Mouse (Mus musculus) forebrain, embryonic 14.5 days (tissue): ENCODE measurements at regions not wholly inside any gene's neighbourhood (a gene's known extent, or its start where the extent isn't known, plus 50 kb on each side); places are given as distances from the start of the nearest gene placed in this dataset.

Experiments used
- ATAC-seq: fragments of 200-750 bp; cut with Nextera tagmentation; 2 replicates; pipeline ENCODE4 v1.8.0; 2017; ENCODE audit warnings: mild to moderate bottlenecking, moderate library complexity
- DNase-seq: peaks from one replicate; pipeline ENCODE4 v3.0.0-alpha.2; 2015; ENCODE audit warnings: low spot score
- H3K27ac ChIP-seq: fragments of 300-500 bp; sonication (generic); 2 replicates; pipeline ENCODE4 v1.5.1; 2014; ENCODE audit warnings: low read depth, mild to moderate bottlenecking, control low read depth, low read length, moderate library complexity
- H3K27me3 ChIP-seq: fragments of 300-500 bp; sonication (generic); replicated peaks from 2 replicates; pipeline ENCODE4 v1.6.1; 2014; ENCODE audit warnings: low read length, control low read depth, mixed read lengths; ENCODE audit not compliant: control insufficient read depth, insufficient read depth
- H3K36me3 ChIP-seq: fragments of 300-500 bp; sonication (generic); 2 replicates; pipeline ENCODE4 v1.6.1; 2014; ENCODE audit warnings: low read length, control low read depth; ENCODE audit not compliant: control insufficient read depth, insufficient read depth
- H3K4me1 ChIP-seq: fragments of 300-500 bp; sonication (generic); 2 replicates; pipeline ENCODE4 v1.6.1; 2014; ENCODE audit warnings: antibody characterized with exemption, low read length, control low read depth; ENCODE audit not compliant: control insufficient read depth, insufficient read depth
- H3K4me2 ChIP-seq: fragments of 300-500 bp; sonication (generic); 2 replicates; pipeline ENCODE4 v1.6.1; 2014; ENCODE audit warnings: mild to moderate bottlenecking, control low read depth, low read length
- H3K4me3 ChIP-seq: fragments of 300-500 bp; sonication (generic); 2 replicates; pipeline ENCODE4 v1.5.1; 2014; ENCODE audit warnings: low read depth, low read length, control low read depth
- H3K9ac ChIP-seq: fragments of 300-500 bp; sonication (generic); 2 replicates; pipeline ENCODE4 v1.6.1; 2014; ENCODE audit warnings: mild to moderate bottlenecking, low read length, control low read depth, moderate library complexity
- H3K9me3 ChIP-seq: fragments of 300-500 bp; sonication (generic); replicated peaks from 2 replicates; pipeline ENCODE4 v1.6.1; 2016; ENCODE audit warnings: low read length, control low read depth, mixed read lengths; ENCODE audit not compliant: control insufficient read depth
- WGBS: fragments of 180-500 bp; shearing (Covaris S2); extraction: QIAGEN DNeasy Blood & Tissue Kit; methylation state at CpG from one replicate; pipeline ENCODE4 v1.1.7; 2014; 5-methylcytosine and 5-hydroxymethylcytosine counted together

- ATAC-seq (no peak), DNase-seq (no peak)
- H3K36me3 ChIP-seq: no peaks in the 10 kb centered on the region
- H3K4me3 ChIP-seq: no peak overlapping the region
- H3K9ac ChIP-seq: no peak overlapping the region
- H3K4me2 ChIP-seq: no peak overlapping the region
- 87% methylated on average over 1 of the region's 1 CpGs for WGBS
- no peak overlapping the region for H3K27ac ChIP-seq
- H3K27me3 ChIP-seq: no peaks in the 10 kb centered on the region
- no peaks in the 10 kb centered on the region for H3K4me1 ChIP-seq
- H3K9me3 ChIP-seq: no peaks in the 10 kb centered on the region
Measured at GRCm38 (mm10) chr5:95864252-95864651, 88.5 kb downstream of the E330014E10Rik start.

DNA sequence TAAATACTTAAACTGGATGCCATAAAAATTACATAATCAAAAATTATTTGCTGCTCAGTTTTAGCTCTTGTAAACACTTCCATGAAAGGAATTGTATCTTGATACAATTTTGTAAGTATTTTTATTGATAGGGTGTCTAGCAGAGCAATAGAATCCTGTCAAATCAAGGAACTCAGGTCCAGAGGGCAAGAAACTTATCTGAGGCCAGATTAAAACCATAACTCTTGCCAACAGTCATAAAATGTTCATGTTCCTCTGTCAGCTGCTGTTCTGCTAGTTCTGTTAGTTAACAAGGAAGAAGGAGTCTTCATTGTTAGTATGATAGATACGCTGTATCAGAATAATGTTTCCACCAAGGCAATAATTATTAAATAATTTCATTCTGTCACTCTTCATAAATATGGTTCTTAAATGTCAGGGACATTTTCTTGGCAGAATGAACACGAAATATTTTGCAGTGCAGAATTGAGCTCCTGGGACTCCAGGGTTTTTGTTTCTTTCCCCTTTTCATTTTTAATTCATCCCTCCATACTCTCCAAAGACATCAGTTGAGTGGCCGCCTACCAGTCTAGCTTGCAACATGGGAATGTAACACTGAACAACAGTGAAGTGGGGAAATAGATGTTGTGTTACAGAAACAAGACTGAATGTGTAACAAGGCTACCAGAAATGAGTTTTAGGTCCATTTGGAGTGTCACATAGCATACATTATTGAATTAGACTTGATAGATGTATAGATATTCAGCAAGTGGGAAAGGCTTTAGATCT lies 89.1 kb downstream of the E330014E10Rik start:
- Histone ChIP-seq H3K4me3 (no peak overlapping the region), H3K27ac (no peak overlapping the region), H3K27me3 (no peaks in the 10 kb centered on the region), H3K9ac (no peak overlapping the region), H3K36me3 (no peaks in the 10 kb centered on the region), H3K4me1 (no peaks in the 10 kb centered on the region), H3K9me3 (no peaks in the 10 kb centered on the region), H3K4me2 (no peak overlapping the region)
- WGBS: 67% methylated on average over 3 of the region's 3 CpGs
- no peak for ATAC-seq
- DNase-seq: no peak

DNA sequence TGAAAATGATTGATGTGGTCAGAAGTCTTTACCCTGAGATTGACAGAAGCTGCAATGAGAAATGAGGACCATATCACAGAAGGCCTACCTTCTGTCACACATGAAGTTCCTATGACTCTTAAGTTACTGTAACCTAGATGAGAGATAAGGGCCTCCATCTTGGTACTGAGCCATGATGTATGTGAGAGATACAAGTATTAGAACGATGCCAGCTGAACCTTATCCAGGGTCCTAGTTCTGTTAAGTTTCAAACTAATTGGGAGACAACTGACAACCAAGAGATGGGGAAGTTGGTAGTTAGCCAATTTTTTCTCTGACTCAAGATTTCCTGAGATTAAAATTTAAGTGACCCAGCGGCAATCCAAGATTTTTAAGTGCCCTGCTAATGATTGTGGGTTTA lies 89.7 kb downstream of the E330014E10Rik start:
- ATAC-seq (no peak), DNase-seq (no peak)
- Histone ChIP-seq H3K4me1 (no peaks in the 10 kb centered on the region), H3K36me3 (no peaks in the 10 kb centered on the region), H3K9ac (no peak overlapping the region), H3K9me3 (no peaks in the 10 kb centered on the region), H3K4me2 (no peak overlapping the region), H3K27me3 (no peaks in the 10 kb centered on the region), H3K4me3 (no peak overlapping the region), H3K27ac (no peak overlapping the region)
- WGBS: 86% methylated on average over 2 of the region's 2 CpGs

DNA sequence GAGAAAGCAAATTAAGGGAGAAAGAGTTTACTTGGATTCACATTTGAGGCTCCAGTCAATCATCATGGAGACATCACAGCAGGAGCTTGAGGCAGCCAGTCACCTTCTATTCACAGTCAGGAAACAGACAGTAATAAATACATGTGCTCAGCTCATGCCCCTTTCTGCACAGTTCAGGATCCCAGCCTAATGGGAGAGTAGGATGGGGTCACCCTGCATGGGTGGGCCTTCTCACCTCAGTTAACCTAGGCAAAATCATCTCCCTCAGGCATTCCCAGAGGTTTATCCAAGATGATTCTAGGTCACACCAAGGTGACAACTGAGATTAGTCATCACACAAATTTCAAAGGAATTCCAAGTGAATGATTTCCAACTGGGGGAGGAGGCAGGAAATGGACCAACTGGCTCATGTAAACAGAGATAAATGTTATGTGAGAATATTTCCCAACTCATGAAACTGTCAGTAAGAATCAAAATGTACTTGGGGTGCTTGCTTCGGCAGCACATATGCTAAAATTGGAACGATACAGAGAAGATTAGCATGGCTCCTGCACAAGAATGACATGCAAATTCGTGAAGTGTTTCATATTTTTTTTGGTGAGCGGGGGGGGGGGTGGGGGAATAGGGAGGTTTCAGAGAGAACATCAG lies 89.8 kb upstream of the Cxcl13 start:
- Histone ChIP-seq H3K9ac (no peak overlapping the region), H3K4me1 (no peaks in the 10 kb centered on the region), H3K27me3 (no peaks in the 10 kb centered on the region), H3K27ac (no peak overlapping the region), H3K4me3 (no peak overlapping the region), H3K36me3 (no peaks in the 10 kb centered on the region), H3K9me3 (no peaks in the 10 kb centered on the region), H3K4me2 (no peak overlapping the region)
- WGBS: 87% methylated on average over 4 of the region's 4 CpGs
- no peak for ATAC-seq
- DNase-seq: no peak

- H3K27me3 ChIP-seq: no peaks in the 10 kb centered on the region
- no peak overlapping the region for H3K27ac ChIP-seq
- ATAC-seq: no peak
- no peak overlapping the region for H3K4me2 ChIP-seq
- H3K4me3 ChIP-seq: no peak overlapping the region
- H3K36me3 ChIP-seq: no peaks in the 10 kb centered on the region
- no peaks in the 10 kb centered on the region for H3K4me1 ChIP-seq
- no peak overlapping the region for H3K9ac ChIP-seq
- no peak for DNase-seq
- WGBS: 61% methylated on average over 3 of the region's 3 CpGs
- H3K9me3 ChIP-seq: no peaks in the 10 kb centered on the region
Measured at GRCm38 (mm10) chr5:95870336-95870845, 86.4 kb upstream of the Cxcl13 start.

DNA sequence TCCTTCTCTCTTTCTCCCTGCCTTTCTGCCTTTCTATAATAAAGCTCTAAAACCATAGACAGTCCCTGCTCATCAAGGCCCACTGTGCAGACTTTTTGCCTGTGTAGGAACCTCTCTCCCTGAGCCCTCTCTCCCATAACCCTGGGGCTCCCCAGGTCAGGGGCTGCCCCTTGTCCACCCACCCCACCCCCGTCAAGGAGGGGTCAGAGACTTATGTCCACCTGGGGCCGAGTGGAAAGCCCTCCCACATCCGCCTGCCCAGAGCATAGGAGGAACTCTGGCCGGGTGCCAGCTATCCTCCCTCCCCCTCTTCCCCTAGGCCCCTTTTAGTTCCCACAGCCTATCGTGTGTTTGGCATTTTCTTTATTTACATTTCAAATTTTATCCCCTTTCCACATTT lies 81.8 kb upstream of the Cxcl13 start:
- H3K27ac ChIP-seq: no peak overlapping the region
- no peak for ATAC-seq
- H3K9ac ChIP-seq: no peak overlapping the region
- 68% methylated on average over 5 of the region's 5 CpGs for WGBS
- no peaks in the 10 kb centered on the region for H3K4me1 ChIP-seq
- no peak for DNase-seq
- H3K4me2 ChIP-seq: no peak overlapping the region
- H3K27me3 ChIP-seq: no peaks in the 10 kb centered on the region
- H3K9me3 ChIP-seq: no peaks in the 10 kb centered on the region
- no peak overlapping the region for H3K4me3 ChIP-seq
- no peaks in the 10 kb centered on the region for H3K36me3 ChIP-seq

DNA sequence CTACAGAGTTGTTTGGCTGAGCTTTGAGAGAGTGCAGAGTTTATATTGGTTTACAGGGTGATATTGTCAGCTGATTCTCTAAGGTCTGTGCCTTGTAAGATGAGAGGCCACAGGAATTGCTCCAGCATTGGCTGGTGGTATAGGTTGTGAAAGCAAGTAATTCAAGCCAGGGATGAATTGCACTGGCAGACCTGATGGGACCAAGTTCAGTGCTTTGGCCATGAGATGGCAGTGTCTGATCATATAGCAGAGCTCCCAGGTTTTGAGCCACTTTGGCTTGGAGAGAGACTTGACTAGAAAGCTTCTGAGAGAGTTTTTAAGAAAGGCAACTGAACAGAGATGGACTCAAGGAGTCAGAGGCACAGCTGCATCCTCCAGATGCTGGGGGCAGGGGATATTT lies 75.8 kb upstream of the Cxcl13 start:
- ATAC-seq (no peak), DNase-seq (peak; percentile 30)
- Histone ChIP-seq H3K4me3 (no peak overlapping the region), H3K9me3 (no peaks in the 10 kb centered on the region), H3K27ac (no peak overlapping the region), H3K4me1 (no peaks in the 10 kb centered on the region), H3K9ac (no peak overlapping the region), H3K27me3 (no peaks in the 10 kb centered on the region), H3K36me3 (no peaks in the 10 kb centered on the region), H3K4me2 (no peak overlapping the region)
